Mouse (Mus musculus) neutrophil, adult 5-6 weeks (primary cell): Measurements from ENCODE around the gene Gm21317. TPM values are rescaled to one million over a fixed set of nuclear protein-coding genes. Genes with fewer than 3 reads are reported as not detected.
"Not testable (repeated sequence)": the region's sequence is repeated elsewhere in the genome, so short reads cannot be mapped to it uniquely, and the experiment has no call there.

ENCODE experiments used
- ATAC-seq: fragments of 151-379, 151-347 bp; 2 replicates; pipeline ENCODE4 v1.8.0; 2017; ENCODE audit warnings: mild to moderate bottlenecking, moderate TSS enrichment; ENCODE audit not compliant: insufficient number of reproducible peaks, poor library complexity, low FRiP score, severe bottlenecking; ENCODE audit errors: extremely low read depth
- total RNA-seq: library from RNA; stranded (forward); fragments of 200-1000 nt; gene quantifications from 2 replicates; pipeline ENCODE4 v1.2.3, GENCODE M21; 2017

Gm21317 gene
- total RNA-seq: not detected in 2 replicates

- ATAC-seq: not testable (repeated sequence)
Measured at GRCm38 (mm10) chrY:82224927-82225326, at the start of gene Gm21317. TSS of gene Gm21317 (plus strand) at chrY:82225227.
